Mouse (Mus musculus) heart, adult 9 months (tissue): ENCODE measurements around the gene Snrpc.

Experiments
- DNase-seq, 2 experiments: peaks; one replicate each; pipeline ENCODE4 v3.0.0; 2022; ENCODE audit warnings: low spot score in 2 of 2

Gene Snrpc

DNA sequence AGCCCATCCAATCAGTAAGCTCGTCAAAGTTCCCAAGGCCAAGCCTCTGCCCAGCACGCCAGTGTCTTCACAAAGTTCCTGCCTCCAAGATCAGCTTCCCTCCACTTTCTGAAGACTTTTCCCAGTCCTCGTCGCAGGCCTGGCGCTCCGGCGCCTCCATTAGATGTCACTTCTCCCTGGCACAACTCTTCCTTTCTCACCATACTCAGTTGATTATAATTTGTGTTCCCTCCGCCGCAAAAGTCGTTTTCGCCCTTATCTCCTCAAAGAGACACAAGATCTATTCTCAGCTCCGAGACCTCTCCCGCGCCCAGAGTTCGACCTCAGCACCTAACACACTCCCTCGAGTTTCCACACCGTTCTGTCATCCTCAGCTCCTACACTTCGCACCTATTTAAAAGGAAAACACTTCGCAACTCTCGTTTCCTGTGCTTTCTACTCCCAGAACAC is 18.4 kb upstream of the Snrpc start:
- no peak for DNase-seq

DNA sequence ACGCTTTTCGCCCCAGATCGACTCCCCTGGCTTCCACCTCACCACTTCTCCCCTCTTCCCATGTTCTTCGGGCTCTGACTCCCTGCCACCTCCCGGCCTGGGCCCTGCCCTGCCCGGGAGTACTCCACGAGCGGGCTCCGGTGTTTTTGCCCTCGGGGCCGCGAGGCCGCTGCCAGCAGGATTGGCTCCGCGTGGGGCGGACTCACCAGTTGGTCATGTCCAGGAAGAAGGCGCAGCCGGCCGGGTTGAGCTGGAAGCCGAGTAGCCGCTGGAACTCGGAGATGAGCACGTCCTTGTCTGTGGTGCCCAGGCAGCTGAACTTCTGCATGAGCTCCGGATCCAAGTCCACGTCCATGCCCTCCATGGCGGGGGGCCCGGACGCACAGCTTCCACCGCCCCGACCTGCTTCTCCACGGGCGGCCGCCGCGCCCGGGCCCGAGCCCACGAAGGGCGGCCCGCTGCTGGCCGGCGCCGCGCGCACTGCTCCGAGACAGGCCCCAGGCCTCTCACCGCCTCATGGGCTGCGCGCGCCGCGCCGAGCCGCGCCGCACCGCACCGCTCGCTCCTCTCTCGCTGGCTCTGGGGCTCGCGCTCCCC is 17.9 kb upstream of the Snrpc start:
- DNase-seq, result peak; percentile 51 to 64

DNA sequence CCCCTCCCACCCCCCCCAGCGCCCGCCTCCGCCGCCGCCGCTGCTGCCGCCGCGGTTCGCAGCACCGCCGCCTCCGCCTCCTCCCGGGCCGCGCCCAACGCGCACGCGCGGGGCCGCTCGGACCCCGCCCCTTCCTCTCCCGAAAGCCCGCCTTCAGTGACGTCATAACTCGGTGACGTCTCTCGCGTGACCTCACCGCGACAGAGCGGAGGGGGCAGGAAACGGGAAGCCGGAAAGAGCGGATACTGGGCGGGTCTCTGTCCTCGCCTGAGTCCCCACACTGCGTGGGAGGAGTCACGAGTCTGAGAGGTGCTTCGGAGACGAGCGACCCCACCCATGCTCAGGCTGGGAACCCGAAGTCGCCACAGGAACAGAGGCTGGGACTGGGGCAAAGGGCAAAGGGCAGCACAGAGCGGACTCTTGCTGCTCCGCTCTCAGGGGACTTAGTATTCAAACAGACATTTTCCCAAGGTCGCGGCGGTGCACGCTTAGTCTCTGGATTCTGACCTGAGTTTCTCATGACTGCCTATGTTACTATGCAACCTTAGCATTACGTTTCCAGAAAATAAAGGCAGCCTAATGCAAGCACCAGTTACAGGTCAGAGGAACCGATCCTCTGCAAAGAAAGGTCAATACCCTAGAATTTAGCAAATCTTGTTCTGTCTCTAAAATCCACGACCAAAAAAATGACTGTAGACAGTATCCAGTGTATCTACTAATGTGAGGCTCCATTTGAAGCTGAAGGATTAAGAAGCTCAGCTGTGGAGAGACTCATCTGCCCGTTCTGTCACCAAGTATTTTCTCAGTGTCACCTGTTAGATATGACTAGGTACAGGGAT is 17.2 kb upstream of the Snrpc start, which contains the start of gene D17Wsu92e:
TSS of gene D17Wsu92e (minus strand) at position 81 of the 839 bp plus-strand sequence.
- DNase-seq, result peak; percentile 96 to 98

DNA sequence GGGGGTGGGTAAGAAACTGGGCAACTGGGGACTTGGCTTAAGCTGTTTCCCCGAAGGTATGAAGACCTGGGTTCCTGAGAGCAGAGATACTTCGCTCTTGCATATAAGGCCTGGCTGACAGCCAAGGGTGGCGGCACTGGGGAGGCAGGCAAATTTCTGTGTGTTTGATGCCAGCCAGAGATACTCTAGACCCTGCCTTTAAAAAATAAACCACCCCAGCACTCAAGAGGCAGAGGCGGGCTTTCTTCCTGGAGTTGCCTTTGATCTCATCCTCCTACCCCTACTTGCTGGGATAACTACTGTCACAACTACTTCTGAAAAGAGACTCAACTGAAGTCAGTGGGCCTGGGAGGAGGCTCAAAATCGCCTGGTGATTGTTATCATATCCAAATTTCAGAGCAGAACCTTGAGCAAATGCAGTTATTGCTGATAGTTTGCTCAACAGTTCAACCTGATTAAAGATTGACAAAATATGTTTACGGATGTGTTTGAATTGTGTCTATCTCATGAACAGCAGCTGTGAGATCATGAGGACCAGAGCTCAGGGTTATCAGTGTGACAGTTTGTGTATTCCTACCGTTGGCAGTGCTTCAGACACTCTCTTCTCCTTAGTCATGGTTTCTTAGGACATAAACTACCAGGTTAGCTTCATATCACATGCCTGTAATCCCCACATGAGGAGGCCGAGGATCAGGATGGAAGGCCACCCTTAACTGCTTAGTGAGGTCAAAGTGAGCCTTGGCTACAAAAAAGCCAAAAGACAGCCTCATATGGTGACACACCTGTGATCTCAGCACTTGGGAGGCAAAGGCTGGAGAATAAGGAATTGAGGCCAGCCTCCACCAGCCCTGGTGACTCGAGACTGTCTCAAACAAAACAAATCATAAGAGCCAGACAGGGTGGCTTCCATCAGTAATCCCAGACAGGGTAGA is 16.3 kb upstream of the Snrpc start:
- DNase-seq, result no peak

DNA sequence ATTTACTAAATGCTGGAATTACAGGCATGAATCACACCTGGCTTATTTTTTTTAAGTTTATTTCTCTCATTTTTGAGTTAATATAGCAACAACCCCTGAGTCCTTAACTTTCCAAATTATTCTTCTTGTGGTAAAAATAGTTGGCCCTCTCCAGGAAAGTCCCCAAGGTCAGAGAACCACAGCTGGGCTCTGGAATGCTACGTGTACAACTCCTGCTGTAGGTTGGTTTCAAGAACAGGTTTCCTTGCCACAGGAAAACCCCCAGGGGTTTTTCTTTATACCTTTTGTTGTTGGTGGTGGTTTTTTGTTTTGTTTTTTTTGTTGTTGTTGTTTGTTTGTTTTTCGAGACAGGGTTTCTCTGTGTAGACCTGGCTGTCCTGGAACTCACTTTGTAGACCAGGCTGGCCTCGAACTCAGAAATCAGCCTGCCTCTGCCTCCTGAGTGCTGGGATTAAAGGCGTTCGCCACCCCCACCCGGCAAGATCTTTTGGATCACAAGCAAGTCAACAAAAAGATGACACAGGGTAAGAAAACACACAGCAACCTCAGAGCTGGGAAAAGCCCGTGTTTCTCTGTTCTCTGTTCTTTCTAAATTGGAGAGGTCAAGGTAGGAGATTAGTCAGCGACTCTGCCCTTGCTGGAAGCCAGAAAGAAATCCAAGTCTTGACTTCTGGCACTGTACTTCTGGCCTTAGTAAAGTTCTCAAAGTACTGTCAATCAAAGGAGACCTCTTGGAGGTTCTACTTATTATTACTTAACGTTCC is 14.6 kb upstream of the Snrpc start:
- DNase-seq, result no peak

DNA sequence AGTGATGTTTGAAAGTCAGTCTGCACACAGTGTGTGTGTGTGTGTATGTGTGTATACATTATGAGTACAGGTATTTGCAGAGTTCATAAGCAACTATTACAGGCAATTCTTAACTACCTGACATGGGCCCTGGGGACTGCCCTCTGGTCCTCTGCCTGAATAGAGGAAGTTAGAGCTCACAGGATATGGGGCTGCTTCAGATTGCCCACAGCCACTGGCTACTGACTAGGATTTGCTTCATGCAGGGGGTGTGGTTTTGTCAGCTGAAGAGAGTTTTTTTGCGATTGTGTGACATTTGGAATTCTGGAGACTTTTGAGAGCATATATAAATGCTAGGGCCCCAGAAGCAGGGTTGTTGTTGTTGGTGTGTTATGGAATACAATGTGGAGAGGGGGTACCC is 13.0 kb upstream of the Snrpc start:
- no peak for DNase-seq

DNA sequence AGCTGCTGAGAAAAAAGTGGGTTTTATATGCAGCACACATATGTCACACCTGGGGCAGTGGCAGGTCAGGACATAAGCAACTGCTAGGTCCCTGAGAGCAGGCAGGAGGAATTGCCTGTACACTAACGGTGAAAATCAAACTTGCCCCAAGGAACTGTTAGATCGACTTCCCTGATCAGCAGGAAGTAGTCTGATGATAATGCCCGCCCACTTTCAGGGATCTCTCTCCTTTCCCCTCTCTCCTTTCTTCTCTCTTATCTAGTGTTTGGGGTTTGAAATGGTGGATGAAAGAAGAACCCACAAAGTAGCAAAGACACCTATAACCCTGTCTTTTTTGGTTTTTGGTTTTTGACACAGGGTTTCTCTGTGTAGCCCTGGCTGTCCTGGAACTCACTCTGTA is 12.4 kb upstream of the Snrpc start:
- no peak for DNase-seq

DNA sequence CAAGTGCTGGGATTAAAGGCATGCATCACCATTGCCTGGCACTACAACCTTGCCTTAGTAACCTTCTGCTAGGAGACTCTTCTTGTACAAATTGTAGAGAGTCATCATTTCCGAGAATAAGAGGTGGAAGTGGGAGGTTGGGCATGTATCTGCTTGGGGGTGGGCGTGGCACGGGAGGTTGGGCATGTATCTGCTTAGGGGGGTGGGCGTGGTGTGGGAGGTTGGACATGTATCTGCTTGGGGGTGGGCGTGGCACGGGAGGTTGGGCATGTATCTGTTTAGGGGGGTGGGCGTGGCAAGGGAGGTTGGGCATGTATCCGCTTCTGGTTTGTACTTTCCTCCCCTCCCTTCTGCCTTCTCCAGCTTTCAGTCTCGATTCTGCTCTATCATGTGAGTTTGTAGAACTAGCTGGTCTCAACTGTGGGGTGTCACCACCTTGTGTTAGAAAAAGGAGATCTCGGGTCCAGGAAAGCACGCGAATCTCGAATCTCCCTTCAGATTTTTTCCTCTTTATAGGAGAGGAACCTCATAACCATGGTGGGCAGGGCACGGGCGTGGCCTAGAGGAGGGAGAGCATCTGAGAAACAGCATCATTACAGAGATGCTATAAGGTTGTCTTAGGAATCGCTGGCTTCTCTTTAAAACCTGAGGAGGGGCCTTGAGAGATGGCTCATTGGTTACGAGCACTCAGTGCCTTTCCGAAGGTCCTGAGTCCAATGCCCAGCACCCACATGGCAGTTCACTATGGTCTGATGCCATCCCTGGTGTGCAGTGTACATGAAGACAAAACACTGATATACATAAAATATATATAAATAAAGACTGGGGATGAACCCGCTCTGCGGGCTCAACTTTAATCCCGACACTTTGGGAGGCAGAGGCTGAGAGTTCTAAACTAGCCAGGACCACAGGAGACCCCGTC is 11.7 kb upstream of the Snrpc start:
- DNase-seq, result peak; percentile 61 to 72

DNA sequence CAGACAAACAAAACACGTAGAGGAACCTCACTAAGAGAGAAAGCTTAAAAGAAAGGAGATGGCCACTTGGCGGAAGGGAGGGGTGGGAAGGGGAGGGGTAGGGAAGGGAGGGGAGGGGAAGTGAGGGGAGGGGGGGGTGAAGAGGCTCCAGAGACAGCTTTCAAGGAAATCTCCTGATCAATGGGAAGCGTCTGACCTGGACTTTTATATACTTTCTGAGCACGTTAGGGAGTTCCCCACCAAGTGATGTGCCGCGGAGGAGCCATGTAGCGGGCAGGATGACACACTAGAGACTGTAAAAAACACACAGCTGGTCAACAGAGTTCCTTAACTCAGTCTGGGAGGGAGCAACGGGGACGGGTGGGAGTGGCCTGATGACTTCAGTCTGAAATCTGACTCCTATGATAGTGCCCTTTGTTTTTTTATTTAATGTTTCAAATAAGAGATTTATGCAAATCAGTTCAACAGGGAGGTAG is 11.0 kb upstream of the Snrpc start:
- peak; percentile 54 to 57 for DNase-seq

DNA sequence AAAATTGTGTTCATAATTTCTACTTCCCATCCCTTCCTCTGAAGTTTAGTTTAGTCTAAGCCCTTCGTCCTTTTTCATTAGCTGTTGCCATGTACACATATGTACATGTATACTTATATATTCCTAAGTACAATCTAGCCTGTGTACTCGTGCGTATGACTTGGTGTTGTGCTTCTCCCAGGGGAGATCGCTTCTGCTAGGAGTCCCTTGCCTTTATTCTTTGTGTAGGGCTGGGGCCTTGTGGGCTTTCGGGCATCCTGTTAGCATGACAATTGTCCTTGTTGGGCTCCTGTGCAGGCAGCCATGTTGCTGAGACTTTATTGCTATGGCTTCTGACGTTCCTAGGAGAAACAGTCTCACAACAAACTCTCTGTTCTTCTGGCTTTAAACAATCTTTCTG is 10.4 kb upstream of the Snrpc start:
- DNase-seq, result no peak

DNA sequence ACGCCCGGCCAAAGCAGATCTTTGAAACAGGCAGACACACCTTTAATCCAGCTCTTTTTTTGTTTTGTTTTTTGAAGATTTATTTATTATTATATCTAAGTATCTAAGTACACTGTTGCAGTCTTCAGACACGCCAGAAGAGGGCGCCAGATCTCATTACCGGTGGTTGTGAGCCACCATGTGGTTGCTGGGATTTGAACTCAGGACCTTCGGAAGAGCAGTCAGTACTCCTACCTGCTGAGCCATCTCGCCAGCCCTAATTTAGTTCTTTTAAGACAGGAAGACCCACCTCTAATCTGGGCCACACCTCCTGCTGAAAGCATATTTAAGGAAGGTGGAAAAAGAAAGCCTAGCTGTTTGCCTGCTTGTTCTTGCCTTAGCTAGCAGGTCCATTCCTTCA is 7.5 kb upstream of the Snrpc start:
- no peak for DNase-seq

DNA sequence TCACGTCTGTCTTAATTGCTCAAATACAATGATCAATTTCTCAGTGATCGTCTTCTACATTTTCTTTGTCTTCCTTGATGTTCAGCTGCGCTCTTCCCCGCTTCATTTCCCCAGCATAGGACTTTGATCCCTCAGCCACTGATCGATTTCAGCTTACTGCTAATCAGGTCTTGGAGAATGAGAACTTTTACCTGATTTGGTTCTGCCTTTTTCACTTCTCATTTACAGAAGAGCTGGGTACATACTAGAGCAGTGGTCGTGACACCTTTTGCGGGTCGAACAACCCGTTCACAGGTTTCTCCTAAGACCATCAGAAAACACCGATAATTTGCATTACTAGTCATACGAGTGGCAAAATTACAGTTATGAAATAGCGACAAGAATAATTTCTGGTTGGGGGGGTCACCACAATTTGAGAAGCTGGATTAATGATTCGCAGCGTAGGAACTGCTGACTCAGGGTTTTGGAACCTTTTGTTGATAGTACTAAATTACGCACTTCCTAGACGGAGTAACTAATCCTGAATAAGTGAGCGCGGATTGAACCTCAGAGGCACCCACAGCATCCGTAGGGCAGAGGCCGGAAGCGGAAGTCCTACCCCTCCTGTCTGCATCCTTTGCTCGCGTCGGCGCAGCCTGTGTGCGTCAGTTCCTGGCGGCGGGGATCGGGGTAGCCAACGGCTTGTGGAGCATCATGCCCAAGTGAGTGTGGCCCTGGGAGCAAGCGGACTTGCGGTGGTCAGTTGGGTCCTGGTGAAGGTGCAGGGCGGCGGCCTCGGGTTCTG is 1.7 kb downstream of the Snrpc start:
- peak; percentile 97 for DNase-seq

DNA sequence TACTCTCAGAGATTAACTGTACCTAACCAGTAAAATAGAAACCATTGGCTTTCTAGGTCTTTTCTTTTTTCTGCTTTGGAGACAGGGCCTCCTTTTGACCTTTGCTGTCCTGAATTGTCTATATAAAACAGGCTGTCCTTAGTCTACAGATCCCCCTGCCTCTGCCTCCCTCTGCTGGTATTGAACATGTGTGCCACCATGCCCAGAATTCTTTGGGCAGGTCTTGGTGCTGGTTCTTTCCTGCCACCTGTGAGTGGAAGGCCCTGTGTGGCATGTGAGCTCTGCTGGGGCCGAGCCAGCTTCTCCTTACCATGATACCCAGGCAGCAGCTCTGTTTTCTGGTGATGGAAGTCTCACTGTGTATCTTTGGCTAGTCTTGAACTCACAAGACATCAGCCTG is 10.4 kb downstream of the Snrpc start:
- DNase-seq, result no peak

DNA sequence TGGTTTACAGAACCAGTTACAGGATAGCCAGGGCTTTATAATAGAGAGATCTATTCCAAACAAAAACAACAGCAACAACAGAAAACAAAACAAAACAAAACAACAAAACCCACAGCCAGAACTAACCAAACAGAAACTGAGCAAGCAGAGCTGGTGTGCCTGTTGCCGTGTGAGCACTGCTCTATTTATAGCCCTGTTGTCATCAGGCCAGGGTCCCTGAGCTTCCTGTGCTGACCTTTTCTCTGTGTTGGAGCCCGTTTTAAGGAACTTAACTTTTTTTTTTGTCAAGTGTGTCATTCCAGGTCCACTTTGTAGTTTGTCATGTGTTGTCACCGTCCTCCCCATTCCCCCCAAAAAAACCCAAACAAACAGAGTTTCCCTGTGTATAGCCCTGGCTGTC is 13.1 kb downstream of the Snrpc start:
- DNase-seq, result peak in 1 of 2 experiments; percentile 18

DNA sequence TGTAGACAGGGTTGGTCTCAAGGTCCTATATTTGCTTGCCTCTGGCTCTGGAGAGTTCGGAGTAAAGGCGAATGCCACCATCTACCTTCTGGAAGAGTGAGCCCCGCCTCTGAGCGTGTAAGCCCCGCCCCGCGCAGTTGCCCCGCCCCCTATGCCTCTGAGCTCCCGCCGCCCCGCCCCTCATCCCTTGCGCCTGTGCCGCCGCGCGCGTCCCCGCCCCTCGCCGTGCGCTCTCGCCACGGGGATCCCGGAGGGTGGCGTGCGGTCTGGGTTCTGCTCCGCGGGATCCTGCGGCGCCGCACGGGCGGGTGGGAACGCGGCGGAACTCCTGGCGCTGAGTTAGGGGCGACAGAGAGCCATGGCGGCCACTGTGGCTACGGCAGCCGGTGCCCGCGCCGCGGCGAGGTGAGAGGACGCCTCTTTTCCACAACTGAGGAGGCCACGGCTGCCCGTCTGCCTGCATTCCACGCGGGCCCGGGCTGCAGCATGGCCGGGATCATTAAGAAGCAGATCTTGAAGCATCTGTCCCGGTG is 18.4 kb downstream of the Snrpc start, which contains the start of gene Uhrf1bp1:
TSS of gene Uhrf1bp1 (plus strand) at position 177 of the 533 bp plus-strand sequence.
- peak; percentile 67 to 68 for DNase-seq

DNA sequence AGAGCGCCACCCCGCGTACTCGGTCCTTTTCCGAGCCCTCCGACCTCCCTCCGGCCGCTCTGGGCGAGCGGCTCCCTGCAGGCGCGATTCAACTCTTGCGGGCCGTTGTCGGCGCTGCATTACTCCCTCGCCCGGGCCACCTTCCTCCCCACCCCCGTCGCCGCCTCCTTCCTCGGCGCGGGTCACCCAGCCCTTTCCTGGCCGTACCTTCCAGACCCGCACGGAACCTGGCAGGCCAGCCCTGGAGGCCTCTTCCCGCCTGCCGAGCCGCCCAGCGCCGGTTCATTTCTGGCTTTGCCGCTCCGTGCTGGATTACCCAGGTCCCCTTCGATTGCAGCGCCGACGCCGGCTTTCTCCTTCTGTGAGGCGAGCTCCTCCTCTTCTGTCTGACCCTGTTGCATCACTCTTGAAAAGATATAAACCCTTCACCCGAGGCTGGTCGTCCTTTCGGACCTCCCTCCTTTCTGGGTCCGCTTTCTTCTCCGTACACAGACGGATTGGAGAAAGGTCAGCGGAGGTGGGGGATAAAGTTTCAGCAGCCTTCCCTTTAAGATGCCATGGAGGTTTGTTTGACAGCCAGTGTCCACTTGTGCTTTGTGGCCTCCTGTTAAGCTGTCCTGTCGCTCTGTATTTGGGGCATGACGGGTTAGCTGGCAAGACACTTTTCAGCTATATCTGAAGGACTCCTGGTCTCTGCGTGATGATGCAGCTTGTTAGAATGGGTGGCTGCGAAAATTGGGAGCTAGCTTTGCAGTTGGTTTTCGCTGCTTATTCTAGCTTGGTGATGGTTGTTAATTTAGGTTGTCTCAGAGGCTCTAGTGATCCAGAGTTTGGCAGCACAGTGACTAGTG is 19.1 kb downstream of the Snrpc start:
- DNase-seq, result peak; percentile 22 to 27

DNA sequence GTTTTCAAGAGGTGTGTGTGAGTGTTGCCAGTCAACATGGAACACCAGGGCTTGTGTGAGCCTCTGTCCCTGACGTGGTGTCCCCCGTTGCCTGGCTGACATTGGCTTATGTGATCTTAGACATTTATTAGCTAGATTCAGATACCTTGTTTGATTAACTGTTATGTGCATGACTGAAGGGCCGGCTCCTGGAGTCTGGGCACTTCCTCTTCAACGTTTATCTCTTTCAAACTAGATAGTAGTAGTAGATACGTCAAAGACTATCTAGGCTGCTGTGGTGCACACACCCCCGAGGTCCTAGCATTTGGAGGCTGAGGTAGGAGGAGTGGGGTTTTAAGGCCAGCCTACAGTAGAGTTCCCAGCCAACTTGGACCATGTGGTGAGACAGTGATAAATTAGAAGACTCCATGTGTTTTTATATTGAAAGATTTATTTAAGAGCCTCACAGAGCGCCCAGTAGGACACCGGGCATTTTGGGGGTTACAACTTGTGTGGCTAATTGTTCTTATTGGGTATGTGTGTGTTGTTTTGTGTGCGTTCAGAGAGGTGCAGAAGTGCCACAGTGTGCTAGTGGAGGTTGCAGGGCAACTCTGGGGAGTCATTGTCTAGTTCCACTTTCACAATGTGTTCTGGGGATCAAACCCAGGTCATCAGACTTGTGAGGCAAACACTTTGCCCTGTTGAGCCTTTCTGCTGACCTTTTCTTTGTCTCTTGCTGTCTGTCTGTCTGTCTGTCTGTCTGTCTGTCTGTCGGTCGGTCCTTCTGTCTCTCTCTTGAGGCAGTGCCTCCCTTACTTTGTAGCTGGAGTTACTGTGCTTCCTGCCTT is 19.9 kb downstream of the Snrpc start:
- DNase-seq, result no peak
